Mouse (Mus musculus) NIH3T3 (cell line): ENCODE results near the gene Tbcb.
"Not testable (repeated sequence)": the region's sequence is repeated elsewhere in the genome, so short reads cannot be mapped to it uniquely, and the experiment has no call there.

Experiments used
- DNase-seq: peaks from one replicate; pipeline ENCODE4 v3.0.0-alpha.2; 2012; ENCODE audit warnings: low read depth

The Tbcb gene

DNA sequence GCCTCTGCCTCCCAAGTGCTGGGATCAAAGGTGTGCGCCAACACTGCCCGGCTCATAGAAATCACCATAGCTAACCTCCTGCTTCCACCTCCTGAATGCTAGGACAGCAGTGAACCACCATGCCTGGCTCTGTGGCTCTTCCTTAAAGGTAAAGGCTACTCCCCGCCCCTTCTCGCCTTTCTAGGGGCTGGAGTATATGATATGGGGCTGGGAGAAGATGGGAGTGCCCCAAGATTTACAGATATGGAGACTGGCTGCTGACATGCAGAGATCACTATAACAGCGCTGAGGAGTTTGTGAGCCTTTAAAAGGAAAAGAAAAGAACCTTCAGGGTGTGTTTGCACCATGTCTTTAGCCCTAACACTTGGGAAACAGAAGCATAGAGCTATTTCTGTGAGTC lies 9.9 kb downstream of the Tbcb start:
- no peak for DNase-seq

GRCm38 (mm10) chr7:30221433-30221832 lies 10.6 kb downstream of the Tbcb start:
- no peak for DNase-seq

GRCm38 (mm10) chr7:30220008-30220356 lies 12.1 kb downstream of the Tbcb start:
- no peak for DNase-seq

DNA sequence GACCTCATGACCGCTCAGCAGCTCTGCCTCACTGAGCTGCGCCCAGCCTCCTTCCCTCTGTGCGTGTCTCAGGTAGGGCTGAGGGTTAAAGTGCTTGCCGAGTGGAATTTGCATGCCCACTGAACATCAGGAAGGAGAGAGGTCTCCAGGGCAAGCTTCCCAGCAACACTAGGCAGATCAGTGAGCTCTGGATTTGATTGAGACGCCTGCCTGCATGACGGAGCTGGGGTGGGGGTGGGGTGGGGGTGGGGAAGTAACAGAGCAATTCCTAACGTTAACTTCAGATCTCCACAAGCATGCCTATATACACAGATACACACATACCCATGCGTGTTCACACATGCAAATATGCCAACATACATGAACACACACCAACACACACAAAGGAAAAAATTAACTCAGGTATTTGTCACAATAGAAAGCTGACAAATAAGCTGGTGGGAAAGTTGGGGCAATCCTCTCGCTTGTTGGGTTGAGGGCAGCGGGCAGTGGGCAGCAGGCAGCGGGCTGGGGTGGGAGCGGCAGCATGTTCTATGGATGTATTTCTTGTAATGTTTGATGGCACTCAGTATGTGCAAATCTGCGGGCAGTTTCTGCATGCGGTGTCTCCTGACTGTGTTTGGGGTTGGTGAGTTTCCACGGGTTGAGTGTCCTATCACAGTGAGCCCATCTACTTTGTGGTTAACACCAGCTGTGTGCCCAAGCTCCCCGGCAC lies 12.6 kb downstream of the Tbcb start:
- no peak for DNase-seq

- DNase-seq = no peak
Observed at GRCm38 (mm10) chr7:30217277-30217676, 14.8 kb downstream of the Tbcb start.

DNA sequence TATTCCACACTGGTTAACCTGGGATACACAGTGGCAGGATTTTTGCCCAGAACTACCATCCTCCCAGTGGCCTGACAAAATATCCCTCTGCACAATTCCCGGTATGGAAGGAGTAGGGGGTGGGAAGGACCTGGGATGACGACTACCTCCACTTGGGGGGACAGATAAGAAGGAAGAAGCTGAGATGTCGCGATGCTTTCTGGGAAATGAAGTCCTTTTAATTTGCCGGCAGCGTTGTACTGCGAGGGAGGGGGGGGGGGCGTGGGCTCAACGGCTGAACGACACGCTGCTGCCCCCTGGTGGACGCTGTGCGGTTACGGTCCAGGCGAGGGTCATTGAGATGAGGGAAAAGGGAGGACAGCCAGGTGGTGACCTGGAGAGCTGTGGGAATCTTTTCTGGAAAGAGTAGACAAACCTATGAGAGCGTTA lies 15.3 kb downstream of the Tbcb start:
- DNase-seq = peak; percentile 95

DNA sequence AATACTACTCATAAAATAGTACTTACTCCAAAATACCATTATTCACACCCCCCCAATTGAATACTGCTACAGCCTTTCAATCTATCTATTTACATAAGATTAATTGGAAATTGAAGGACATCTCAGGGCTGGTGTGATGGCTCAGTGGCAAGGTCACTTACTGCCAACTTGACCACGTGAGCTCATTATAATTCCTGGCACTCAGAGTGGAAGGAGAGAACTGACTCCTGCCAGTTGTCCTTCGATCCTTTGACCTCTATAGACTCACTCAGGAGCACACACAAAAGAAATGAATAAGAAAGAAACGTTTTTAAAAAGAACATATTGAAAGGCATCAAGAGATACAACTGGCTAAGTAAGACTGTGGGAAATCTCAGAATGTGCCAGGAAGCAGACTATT lies 16.2 kb downstream of the Tbcb start:
- DNase-seq = no peak

DNA sequence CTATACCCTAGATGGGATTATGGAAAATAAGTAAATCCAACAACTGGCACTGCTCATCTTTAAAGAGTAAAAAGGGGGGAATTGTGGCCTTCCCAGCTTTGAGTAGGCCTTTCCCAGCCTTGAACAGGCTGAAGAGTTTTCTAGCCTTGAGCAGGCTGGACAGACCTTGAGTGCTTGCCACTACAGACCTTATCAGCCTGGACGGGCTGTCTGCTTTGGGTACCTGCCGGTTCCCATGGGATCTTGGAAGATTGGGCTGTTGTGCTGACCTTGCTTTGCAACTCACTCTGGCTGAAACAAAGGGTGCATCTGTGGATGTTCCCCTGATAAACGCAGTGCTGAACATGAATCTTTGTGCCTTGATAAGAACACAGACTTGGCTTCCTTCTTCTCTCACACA lies 18.2 kb downstream of the Tbcb start:
- no peak for DNase-seq

DNA sequence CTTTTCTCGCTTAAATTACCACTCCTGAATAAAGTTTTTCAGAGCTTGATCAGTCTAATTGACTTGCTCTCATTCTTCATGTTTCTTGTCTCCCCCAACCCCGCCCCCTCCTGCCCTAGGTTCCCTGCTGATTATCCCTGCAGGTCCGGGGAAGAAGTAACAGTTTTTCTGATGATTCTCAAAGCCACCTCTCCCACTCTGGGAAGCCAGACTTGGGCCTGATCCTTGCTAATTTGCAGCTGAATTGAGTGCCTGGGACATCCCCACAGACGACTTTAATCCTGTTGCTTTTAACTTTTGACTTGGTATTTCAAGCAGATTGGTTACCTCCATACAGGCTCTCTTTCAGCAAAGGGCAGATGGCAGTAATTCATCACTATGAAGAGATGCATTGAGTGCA lies 21.0 kb downstream of the Tbcb start:
- no peak for DNase-seq

DNA sequence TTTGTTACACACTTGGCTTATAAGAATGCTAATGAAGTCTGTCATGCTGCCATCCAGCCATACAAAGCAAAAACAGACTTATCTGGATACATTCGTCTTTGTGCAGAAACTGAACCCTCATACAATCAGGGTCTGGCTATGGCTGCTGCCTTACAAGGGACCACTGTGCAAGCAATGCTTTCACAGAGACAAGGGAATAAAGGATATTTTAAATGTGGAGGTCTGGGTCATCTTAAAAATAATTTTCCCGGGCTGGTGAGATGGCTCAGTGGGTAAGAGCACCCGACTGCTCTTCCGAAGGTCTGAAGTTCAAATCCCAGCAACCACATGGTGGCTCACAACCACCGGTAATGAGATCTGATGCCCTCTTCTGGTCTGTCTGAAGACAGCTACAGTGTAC lies 25.7 kb downstream of the Tbcb start:
- DNase-seq = not testable (repeated sequence)

DNA sequence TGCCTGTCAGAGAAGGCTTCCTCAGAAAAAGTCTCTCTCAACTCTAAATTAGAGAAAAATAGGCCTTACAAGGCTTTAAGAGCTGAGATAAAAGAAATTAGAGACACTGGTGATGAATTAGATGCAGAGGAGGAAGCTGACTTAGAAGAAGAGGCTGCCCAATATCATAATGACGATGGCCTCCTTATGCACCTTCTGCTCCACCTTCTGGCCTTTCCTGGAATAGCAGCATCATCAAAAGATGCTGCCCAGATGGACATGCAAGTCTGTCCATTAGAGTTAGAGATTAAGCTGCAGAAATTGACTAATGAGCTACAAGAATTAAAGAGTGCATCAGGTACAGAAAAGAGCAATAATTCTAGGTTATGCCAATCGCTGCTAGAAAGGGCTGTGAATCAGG lies 26.7 kb downstream of the Tbcb start:
- DNase-seq = peak; percentile 86

GRCm38 (mm10) chr7:30204380-30204779 lies 27.7 kb downstream of the Tbcb start:
- DNase-seq = no peak

- peak; percentile 65 for DNase-seq
Observed at GRCm38 (mm10) chr7:30202895-30203690, 29.0 kb downstream of the Tbcb start.

DNA sequence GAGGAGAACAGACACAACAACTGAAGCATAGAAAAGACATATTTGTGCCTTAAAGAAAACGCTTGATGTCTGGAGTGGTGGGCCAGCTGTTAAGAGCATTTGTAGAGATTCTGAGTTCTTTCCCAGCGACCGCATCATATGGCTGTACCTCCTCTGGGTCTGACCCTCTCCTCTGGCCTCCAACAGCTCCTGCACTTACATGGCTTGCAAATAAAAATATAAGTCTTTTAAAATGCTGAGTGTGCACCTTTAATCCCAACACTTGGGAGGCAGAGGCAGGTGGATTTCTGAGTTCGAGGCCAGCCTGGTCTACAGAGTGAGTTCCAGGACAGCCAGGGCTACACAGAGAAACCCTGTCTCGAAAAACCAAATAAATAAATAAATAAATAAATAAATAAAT lies 31.4 kb downstream of the Tbcb start:
- DNase-seq = not testable (repeated sequence)

GRCm38 (mm10) chr7:30200200-30200599 lies 31.9 kb downstream of the Tbcb start:
- no peak for DNase-seq

DNA sequence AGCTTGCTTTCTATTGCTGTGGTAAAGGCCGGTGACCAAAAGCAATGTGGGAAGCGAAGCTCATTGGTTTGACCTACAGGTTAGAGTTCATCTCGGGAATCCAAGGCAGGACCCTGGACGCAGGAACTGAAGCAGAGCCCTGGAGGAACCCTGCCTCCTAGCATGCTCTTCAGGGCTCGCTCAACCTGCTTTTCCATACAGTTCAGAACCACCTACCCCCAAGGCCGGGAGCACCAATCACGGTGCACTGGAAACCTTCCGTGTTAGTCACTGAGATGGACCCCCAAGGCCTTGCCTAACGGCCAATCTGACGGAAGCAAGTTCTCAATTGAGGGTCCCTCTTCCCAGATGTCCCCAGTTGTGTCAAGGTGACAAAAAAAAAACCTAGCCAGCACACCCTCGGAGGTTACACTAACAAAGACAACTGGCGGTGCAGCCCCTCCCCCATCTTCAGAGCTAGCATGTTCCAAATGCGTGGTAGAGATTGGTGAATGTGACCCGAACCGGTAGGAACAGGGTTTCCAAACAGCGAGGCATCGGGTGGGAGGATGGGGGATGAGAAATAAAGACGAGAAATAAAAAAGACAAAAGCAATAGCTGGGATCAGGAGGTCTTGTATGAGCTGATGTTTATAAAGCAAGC lies 32.5 kb downstream of the Tbcb start:
- no peak for DNase-seq

DNA sequence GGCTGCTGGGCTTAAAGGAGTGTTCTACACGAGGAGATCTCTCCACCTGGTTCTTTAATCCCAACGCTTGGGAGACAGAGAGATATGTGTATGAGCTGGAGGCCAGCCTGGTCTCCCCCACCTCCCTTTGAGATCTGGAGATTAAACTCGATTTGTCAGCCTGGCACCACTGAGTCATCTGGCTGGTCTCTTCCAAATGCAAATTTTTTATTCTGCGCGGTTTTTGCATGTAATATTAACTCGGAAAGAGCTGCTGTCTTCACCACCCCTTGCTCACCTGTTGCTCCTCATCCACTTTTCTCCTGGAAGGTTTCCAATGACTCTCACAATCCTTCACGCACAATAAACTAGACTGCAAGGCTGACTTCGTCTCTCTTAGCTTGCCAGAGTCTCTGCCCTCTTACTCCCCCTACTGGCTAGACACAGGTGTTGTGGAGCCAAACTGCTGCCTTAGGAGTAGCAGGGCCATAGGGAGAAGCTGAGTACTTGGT lies 33.5 kb downstream of the Tbcb start, which contains the start of gene Capns1:
Gene Capns1 (minus strand): TSS at position 331 of the 491 bp plus-strand sequence.
- DNase-seq = peak; percentile 92

GRCm38 (mm10) chr7:30197592-30198129 lies 34.4 kb downstream of the Tbcb start:
- DNase-seq = no peak

GRCm38 (mm10) chr7:30196171-30196570 lies 35.9 kb downstream of the Tbcb start:
- peak; percentile 67 for DNase-seq

- DNase-seq = peak; percentile 54
Observed at GRCm38 (mm10) chr7:30195461-30195860, 36.6 kb downstream of the Tbcb start.

GRCm38 (mm10) chr7:30194884-30195283 lies 37.2 kb downstream of the Tbcb start:
- peak; percentile 99 for DNase-seq

- peak; percentile 66 for DNase-seq
Observed at GRCm38 (mm10) chr7:30194101-30194831, 37.8 kb downstream of the Tbcb start.
